Mouse (Mus musculus) cortical plate, adult 2 months (tissue): ENCODE measurements around the gene Odf3l2.
A peak's percentile ranks its signal among the peaks of the same experiment; 100 is the strongest.

Experiments used
- CTCF ChIP-seq: fragments of 200-500 bp; IDR thresholded peaks from 2 replicates; pipeline ENCODE4 v1.5.1; 2011; ENCODE audit warnings: mild to moderate bottlenecking, control low read depth, low read length; ENCODE audit not compliant: insufficient read depth; ENCODE audit errors: extremely low read depth
- POLR2A ChIP-seq: fragments of 200-500 bp; IDR thresholded peaks from 2 replicates; pipeline ENCODE4 v1.6.1; 2011; ENCODE audit warnings: mild to moderate bottlenecking, low read length, control low read depth; ENCODE audit not compliant: insufficient read depth; ENCODE audit errors: extremely low read depth

DNA sequence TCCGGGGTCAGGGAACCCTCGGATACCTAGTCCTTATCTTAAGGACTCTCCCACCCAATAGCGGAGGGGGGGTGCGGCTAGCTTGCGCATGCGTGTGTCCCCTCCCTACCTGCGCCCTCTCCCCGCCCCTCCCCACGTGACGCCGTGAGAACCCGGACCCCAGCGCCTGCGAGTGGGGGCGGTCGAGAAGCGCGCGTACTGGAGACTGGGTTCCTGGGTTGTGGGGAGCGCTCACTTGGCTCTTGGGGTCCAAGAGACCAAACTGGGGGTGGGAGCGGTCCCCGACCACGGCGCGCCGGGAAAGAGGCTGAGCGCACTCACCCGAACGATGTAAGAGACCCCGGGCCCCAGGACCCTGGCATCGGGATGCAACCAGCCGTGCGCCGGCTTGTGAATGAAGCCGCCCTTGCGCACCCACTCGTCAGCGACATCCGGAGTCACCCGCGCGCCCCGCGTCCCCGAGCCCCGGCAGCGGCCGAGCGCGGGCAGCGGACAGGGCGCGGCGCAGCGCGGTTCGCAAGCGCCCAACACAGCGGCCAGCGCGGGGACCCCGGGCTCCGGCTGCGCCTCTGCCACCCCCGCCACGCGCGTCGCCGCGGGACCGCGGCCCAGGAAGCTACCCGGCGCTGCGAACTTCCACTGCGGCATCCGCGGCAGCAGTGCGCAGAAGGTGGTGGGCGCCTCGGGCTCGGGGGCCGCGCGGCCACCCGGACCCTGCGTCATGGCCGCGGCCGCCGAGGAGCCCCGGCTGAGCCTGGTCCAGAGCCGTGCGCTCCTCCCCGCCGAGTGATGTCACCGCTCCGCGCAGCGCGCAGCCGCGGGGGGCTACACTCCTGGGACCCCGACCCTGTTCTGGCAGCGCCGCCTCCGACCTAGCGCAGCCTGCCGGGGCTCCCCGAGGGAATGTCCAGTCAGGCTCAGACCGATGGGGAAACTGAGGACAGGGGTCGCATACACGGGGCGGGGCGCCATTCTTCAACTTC is 8.1 kb downstream of the Odf3l2 start, which contains the start of gene Shc2:
- TF ChIP-seq POLR2A (peak; percentile 64), CTCF (no peak)
